Mouse (Mus musculus): ENCODE measurements around the gene Dph6. TPM values are rescaled to one million over a fixed set of nuclear protein-coding genes. Genes with fewer than 3 reads are reported as not detected.

Dph6 gene
- polyA plus RNA-seq, 1 experiment from 2014 or later, result 24.8 TPM

GRCm38 (mm10) chr2:114519907-114520306 is 134.9 kb downstream of the Dph6 start:
- 86% methylated on average over 3 of the region's 3 CpGs for WGBS
- Histone ChIP-seq H3K9ac (ENCODE audit: low read length) (no peak overlapping the region), H3K4me1 (replicated peaks; ENCODE audit: control insufficient read depth, insufficient read depth, low read length) (no peaks in the 10 kb centered on the region), H3K27ac (ENCODE audit: low read depth, low read length) (no peak overlapping the region), H3K9me3 (ENCODE audit: control insufficient read depth, low read length) (no peaks in the 10 kb centered on the region), H3K27me3 (ENCODE audit: control insufficient read depth, insufficient read depth, low read length) (no peaks in the 10 kb centered on the region), H3K4me2 (ENCODE audit: low read depth, low read length, severe bottlenecking) (no peak overlapping the region), H3K4me3 (ENCODE audit: low read depth, low read length) (no peak overlapping the region), H3K36me3 (ENCODE audit: control insufficient read depth, insufficient read depth, low read length) (no peaks in the 10 kb centered on the region)
- no peak for DNase-seq (ENCODE audit: low spot score)
- no peak for ATAC-seq (replicated peaks; ENCODE audit: low FRiP score)

DNA sequence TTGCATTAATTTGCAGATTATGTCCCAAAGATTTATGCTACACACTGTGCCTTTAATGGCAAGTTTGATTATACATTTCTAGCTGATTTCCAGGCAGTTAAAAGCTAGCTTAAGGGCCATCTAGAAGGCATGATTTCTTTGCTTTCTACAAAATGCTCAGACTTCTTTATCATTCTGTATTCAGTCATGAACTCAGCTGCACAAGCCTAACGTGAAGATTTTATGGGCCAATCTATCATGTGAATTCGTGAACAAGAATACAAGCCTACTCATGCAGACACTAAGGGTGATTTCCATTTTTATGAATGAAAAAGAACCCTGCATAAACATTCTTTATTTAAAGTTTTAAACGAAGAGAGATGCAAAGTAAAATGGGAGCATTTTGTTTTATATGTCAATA is 162.4 kb downstream of the Dph6 start:
- no peak overlapping the region for H3K27ac ChIP-seq (ENCODE audit: low read depth, low read length)
- H3K27me3 ChIP-seq (ENCODE audit: control insufficient read depth, insufficient read depth, low read length), result no peaks in the 10 kb centered on the region
- no peak overlapping the region for H3K9ac ChIP-seq (ENCODE audit: low read length)
- no peak overlapping the region for H3K4me2 ChIP-seq (ENCODE audit: low read depth, low read length, severe bottlenecking)
- H3K4me1 ChIP-seq (replicated peaks; ENCODE audit: control insufficient read depth, insufficient read depth, low read length), result no peaks in the 10 kb centered on the region
- H3K4me3 ChIP-seq (ENCODE audit: low read depth, low read length), result no peak overlapping the region
- DNase-seq (ENCODE audit: low spot score) (no peak), ATAC-seq (replicated peaks; ENCODE audit: low FRiP score) (no peak)
- whole genome bisulfite sequencing, result 66% methylated on average over 3 of the region's 3 CpGs
- no peaks in the 10 kb centered on the region for H3K9me3 ChIP-seq (ENCODE audit: control insufficient read depth, low read length)
- H3K36me3 ChIP-seq (ENCODE audit: control insufficient read depth, insufficient read depth, low read length), result no peaks in the 10 kb centered on the region

DNA sequence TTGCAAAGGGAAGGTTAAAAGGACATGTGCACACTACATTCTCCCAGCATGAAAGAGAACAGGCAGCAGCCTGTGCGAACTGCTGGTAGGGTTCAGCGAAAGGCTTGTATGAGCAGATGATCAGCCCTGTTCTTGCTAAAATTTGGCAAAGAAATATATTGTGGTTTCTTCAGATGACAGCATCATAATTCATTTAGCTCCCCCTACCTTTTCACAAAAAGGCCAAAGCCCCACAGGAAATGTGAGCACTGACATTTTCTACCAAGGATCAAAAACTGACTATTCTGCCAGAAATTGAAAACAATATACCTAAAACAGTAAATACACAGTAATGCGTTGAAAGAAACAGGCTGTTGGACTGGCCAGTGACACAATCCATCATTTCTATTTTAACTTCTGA is 162.9 kb downstream of the Dph6 start:
- H3K4me1 ChIP-seq (replicated peaks; ENCODE audit: control insufficient read depth, insufficient read depth, low read length), result no peaks in the 10 kb centered on the region
- 87% methylated on average over 3 of the region's 3 CpGs for WGBS
- no peak overlapping the region for H3K27ac ChIP-seq (ENCODE audit: low read depth, low read length)
- no peak overlapping the region for H3K4me3 ChIP-seq (ENCODE audit: low read depth, low read length)
- no peaks in the 10 kb centered on the region for H3K36me3 ChIP-seq (ENCODE audit: control insufficient read depth, insufficient read depth, low read length)
- H3K27me3 ChIP-seq (ENCODE audit: control insufficient read depth, insufficient read depth, low read length), result no peaks in the 10 kb centered on the region
- H3K9ac ChIP-seq (ENCODE audit: low read length), result no peak overlapping the region
- no peak for DNase-seq (ENCODE audit: low spot score)
- no peak for ATAC-seq (replicated peaks; ENCODE audit: low FRiP score)
- H3K9me3 ChIP-seq (ENCODE audit: control insufficient read depth, low read length), result no peaks in the 10 kb centered on the region
- H3K4me2 ChIP-seq (ENCODE audit: low read depth, low read length, severe bottlenecking), result no peak overlapping the region

GRCm38 (mm10) chr2:114486980-114487379 is 167.8 kb downstream of the Dph6 start:
- no peak for DNase-seq (ENCODE audit: low spot score)
- no peak overlapping the region for H3K27ac ChIP-seq (ENCODE audit: low read depth, low read length)
- no peak overlapping the region for H3K9ac ChIP-seq (ENCODE audit: low read length)
- H3K36me3 ChIP-seq (ENCODE audit: control insufficient read depth, insufficient read depth, low read length), result no peaks in the 10 kb centered on the region
- H3K4me3 ChIP-seq (ENCODE audit: low read depth, low read length), result no peak overlapping the region
- ATAC-seq (replicated peaks; ENCODE audit: low FRiP score), result no peak
- no peaks in the 10 kb centered on the region for H3K9me3 ChIP-seq (ENCODE audit: control insufficient read depth, low read length)
- no peaks in the 10 kb centered on the region for H3K27me3 ChIP-seq (ENCODE audit: control insufficient read depth, insufficient read depth, low read length)
- H3K4me2 ChIP-seq (ENCODE audit: low read depth, low read length, severe bottlenecking), result no peak overlapping the region
- H3K4me1 ChIP-seq (replicated peaks; ENCODE audit: control insufficient read depth, insufficient read depth, low read length), result no peaks in the 10 kb centered on the region

Measured in forebrain, embryonic 11.5 days (tissue).